Mouse (Mus musculus) lung, embryonic 16.5 days (tissue): ENCODE results near the gene Apol7c. TPM values are rescaled to one million over a fixed set of nuclear protein-coding genes. Genes with fewer than 3 reads are reported as not detected.
"Not testable (repeated sequence)": the region's sequence is repeated elsewhere in the genome, so short reads cannot be mapped to it uniquely, and the experiment has no call there.

Experiments used
- ATAC-seq: fragments of 200-750 bp; cut with Nextera tagmentation; 2 replicates; pipeline ENCODE4 v1.8.0; 2017; ENCODE audit warnings: low read depth, mild to moderate bottlenecking, moderate library complexity
- H3K27ac ChIP-seq: fragments of 300-500 bp; sonication (generic); 2 replicates; pipeline ENCODE4 v1.5.1; 2014; ENCODE audit warnings: mild to moderate bottlenecking, control low read depth, low read length
- H3K27me3 ChIP-seq: fragments of 300-500 bp; sonication (generic); 2 replicates; pipeline ENCODE4 v1.6.1; 2014; ENCODE audit warnings: low read depth, low read length, mixed read lengths; ENCODE audit not compliant: control insufficient read depth, insufficient read depth
- H3K36me3 ChIP-seq: fragments of 300-500 bp; sonication (generic); 2 replicates; pipeline ENCODE4 v1.6.1; 2014; ENCODE audit warnings: low read length; ENCODE audit not compliant: control insufficient read depth, insufficient read depth
- H3K4me1 ChIP-seq: fragments of 300-500 bp; sonication (generic); replicated peaks from 2 replicates; pipeline ENCODE4 v1.6.1; 2014; ENCODE audit warnings: low read length, mixed read lengths; ENCODE audit not compliant: control insufficient read depth, insufficient read depth
- H3K4me2 ChIP-seq: fragments of 300-500 bp; sonication (generic); 2 replicates; pipeline ENCODE4 v1.6.1; 2014; ENCODE audit warnings: low read depth, low read length, control low read depth
- H3K4me3 ChIP-seq: fragments of 300-500 bp; sonication (generic); 2 replicates; pipeline ENCODE4 v1.5.1; 2014; ENCODE audit warnings: mild to moderate bottlenecking, low read length, control low read depth
- H3K9ac ChIP-seq: fragments of 300-500 bp; sonication (generic); 2 replicates; pipeline ENCODE4 v1.6.1; 2014; ENCODE audit warnings: low read length, control low read depth
- H3K9me3 ChIP-seq: fragments of 300-500 bp; sonication (generic); 2 replicates; pipeline ENCODE4 v1.6.1; 2016; ENCODE audit warnings: low read length; ENCODE audit not compliant: control insufficient read depth
- WGBS: fragments of 180-500 bp; shearing (Covaris S2); extraction: QIAGEN DNeasy Blood & Tissue Kit; methylation state at CpG from one replicate; pipeline ENCODE4 v1.1.7; 2014; 5-methylcytosine and 5-hydroxymethylcytosine counted together
- polyA plus RNA-seq: library from polyadenylated mRNA; unstranded; fragments of >200 nt; fragmentation: Nextera tagmentation; extraction: Ambion mirVana; gene quantifications from 2 replicates; pipeline ENCODE4 v1.2.1, GENCODE M21; 2015

Apol7c gene
- not detected in 2 replicates for polyA plus RNA-seq

DNA sequence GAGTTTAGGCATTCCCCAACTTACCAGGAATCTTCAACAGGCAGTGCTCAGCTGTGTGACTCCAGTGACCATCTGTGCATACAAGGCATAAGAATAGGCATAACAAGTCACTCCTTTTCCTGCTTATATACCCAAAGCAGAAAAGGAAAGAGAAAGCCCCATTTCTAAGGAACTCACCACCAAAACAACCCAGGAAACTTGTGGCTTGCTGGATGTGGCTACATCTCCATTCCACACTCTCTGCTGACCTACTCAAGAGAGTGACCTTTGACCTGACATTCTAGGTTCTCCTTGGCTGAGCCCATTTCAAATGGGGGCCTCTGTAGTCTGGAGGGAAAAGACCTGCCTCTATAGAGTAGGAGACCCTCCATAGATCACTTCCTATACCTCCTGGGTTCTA lies at the start of gene Apol7c:
TSS of gene Apol7c (minus strand) at position 101 of the 400 bp plus-strand sequence.
- H3K9me3 ChIP-seq, result no peaks in the 10 kb centered on the region
- no peak within 1 kb of the TSS for H3K27ac ChIP-seq
- no peak within 1 kb of the TSS for H3K9ac ChIP-seq
- no peaks in the 10 kb centered on the region for H3K27me3 ChIP-seq
- no peaks in the 10 kb centered on the region for H3K4me1 ChIP-seq
- no peak within 1 kb of the TSS for H3K4me3 ChIP-seq
- no peaks in the 10 kb centered on the region for H3K36me3 ChIP-seq
- no peak for ATAC-seq
- H3K4me2 ChIP-seq, result no peak within 1 kb of the TSS

DNA sequence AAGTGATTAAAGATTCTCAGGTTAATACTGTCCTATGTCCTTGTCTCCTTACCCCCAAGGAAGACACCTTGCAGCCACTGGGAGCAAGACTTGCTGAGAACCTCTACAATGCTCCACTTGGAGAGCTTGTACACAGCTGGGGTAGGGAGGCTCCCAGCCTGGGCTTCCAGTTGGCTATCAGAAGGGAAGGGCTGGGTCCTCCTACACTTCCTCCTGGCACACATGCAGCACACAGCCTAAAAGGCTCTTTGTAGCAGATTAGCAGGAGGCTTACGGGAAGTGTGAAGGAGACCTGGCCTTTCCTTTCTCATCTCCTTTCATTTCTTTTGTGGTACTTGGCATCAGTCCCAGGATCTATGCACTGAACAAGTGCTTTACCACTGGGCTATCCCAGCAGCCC lies 48.6 kb upstream of the Apol7c start:
- H3K27ac ChIP-seq, result peak overlapping the region; percentile 46; the same call in 1 of the 2 replicates
- no peak overlapping the region for H3K4me3 ChIP-seq
- no peaks in the 10 kb centered on the region for H3K27me3 ChIP-seq
- H3K36me3 ChIP-seq, result no peaks in the 10 kb centered on the region
- peak; percentile 88 for ATAC-seq
- H3K4me2 ChIP-seq, result no peak overlapping the region
- 20% methylated on average over 1 of the region's 1 CpGs for WGBS
- H3K4me1 ChIP-seq, result no peaks in the 10 kb centered on the region
- H3K9me3 ChIP-seq, result 0 out of 2 replicates have a peak, but pooled peaks cover 3% of the 10 kb centered on the region
- no peak overlapping the region for H3K9ac ChIP-seq

DNA sequence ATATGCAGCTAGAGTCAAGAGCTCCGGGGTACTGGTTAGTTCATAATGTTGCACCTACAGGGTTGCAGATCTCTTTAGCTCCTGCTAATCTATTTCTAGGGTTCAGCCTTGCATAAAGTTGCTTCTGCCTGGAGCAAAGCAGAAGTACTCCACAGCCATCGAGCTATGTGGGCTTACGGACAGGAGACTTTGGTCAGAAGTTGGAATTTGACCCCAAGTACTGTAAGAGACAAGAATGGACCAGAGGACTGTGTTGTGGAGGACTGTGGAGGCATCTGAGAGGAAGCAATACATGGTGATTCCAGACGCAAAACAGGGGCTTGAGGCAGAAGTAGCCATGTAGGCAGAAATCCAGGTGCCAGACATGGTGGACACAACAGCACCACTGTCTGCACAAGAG lies 46.2 kb upstream of the Apol7c start:
- H3K27ac ChIP-seq, result no peak overlapping the region

DNA sequence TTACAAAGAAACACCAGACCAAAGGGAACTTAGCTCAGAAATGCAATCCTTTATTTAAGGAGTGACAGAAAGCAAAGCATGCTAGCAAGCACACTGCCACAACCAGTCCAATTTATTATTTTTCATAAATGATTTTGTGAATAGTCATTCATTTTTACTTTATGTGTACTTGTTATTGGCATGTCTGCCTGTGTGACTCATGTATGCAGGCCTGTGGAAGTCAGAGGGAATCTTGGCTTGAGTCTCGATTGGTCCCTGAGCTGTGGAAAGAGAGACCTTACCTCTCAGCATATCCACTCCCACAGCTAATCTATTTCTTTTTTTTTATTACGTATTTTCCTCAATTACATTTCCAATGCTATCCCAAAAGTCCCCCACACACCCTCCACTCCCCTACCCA lies 45.7 kb upstream of the Apol7c start:
- H3K4me3 ChIP-seq, result no peak overlapping the region
- WGBS, result 92% methylated on average over 2 of the region's 2 CpGs
- no peaks in the 10 kb centered on the region for H3K4me1 ChIP-seq
- ATAC-seq, result no peak
- H3K27ac ChIP-seq, result no peak overlapping the region
- no peaks in the 10 kb centered on the region for H3K27me3 ChIP-seq
- 0 out of 2 replicates have a peak, but pooled peaks cover 3% of the 10 kb centered on the region for H3K9me3 ChIP-seq
- H3K4me2 ChIP-seq, result no peak overlapping the region
- H3K9ac ChIP-seq, result no peak overlapping the region
- H3K36me3 ChIP-seq, result no peaks in the 10 kb centered on the region

More for the DNA sequence above, 46.2 kb upstream of the Apol7c start:
- no peak overlapping the region for H3K4me2 ChIP-seq
- H3K4me1 ChIP-seq, result no peaks in the 10 kb centered on the region
- ATAC-seq, result no peak
- no peaks in the 10 kb centered on the region for H3K27me3 ChIP-seq
- WGBS, result 80% methylated on average over 4 of the region's 4 CpGs
- no peaks in the 10 kb centered on the region for H3K36me3 ChIP-seq
- 0 out of 2 replicates have a peak, but pooled peaks cover 3% of the 10 kb centered on the region for H3K9me3 ChIP-seq
- no peak overlapping the region for H3K4me3 ChIP-seq
- no peak overlapping the region for H3K9ac ChIP-seq

DNA sequence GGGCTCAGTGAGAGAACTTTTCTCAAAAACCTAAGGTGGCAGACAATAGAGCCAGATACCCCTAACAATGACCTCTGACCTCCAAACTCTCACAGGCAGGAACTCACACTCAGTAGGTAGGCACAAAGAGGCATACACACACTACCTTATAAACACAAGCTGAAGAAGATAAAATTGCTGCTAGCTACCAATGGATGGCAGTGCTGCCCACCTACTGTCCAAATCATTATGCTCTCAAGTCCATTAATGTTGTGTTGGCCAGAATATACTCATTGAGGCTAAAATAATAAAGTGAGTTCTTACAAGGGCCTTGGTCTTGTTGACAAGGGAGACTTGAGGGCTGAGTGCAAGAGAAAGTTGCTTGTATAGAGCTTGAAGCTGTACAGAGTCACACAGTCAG lies 30.1 kb upstream of the Apol7c start:
- no peak for ATAC-seq
- H3K4me1 ChIP-seq, result no peaks in the 10 kb centered on the region
- H3K27me3 ChIP-seq, result no peaks in the 10 kb centered on the region
- no peak overlapping the region for H3K4me2 ChIP-seq
- H3K4me3 ChIP-seq, result no peak overlapping the region
- no peaks in the 10 kb centered on the region for H3K36me3 ChIP-seq
- H3K9ac ChIP-seq, result no peak overlapping the region
- no peaks in the 10 kb centered on the region for H3K9me3 ChIP-seq
- H3K27ac ChIP-seq, result no peak overlapping the region

DNA sequence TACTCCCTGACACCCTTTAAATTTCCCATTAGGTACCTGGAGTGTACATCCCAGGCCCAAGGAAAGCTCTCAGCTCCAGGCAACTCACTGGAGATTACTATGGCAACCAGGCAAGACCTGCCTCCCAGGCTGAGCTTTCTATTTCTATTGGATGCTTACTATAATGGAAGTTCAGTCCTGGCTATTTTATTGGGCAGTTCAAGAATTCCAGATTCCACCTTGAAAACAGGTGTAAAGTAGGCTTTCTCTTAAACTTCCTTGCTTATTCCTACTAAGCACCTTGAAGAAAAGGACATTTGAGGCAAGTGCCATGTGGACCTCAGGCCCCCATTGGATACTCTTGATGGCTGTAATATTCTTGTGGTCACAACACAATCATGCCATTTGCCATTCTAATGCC lies 28.7 kb upstream of the Apol7c start, which contains the start of gene 1700025B11Rik:
TSS of gene 1700025B11Rik (minus strand) at position 101 of the 400 bp plus-strand sequence.
- Histone ChIP-seq H3K9me3 (no peaks in the 10 kb centered on the region), H3K27me3 (no peaks in the 10 kb centered on the region), H3K9ac (no peak within 1 kb of the TSS), H3K4me3 (no peak within 1 kb of the TSS), H3K36me3 (no peaks in the 10 kb centered on the region), H3K4me2 (no peak within 1 kb of the TSS), H3K4me1 (no peaks in the 10 kb centered on the region), H3K27ac (no peak within 1 kb of the TSS)
- no peak for ATAC-seq

DNA sequence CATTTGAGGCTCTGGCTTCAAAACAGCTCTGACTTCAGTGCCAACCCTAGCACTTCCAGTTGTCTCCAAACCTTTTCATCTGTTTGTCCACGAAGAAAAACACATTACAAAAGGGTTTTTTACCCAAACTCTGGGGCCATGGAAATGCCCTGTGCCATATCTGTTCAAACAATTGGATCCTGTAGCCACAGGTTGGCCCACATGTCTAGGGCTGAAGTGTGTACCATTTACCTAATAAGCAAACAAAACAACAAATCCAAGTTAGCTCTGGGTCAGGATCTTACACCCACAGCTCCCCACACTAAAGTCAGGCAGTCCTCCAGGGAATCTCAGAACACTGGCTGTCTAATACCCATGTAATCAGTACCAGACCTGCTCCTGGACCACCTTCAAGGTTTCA lies 6.1 kb upstream of the Apol7c start:
- ATAC-seq, H3K36me3 ChIP-seq, H3K27ac ChIP-seq, H3K9ac ChIP-seq, H3K9me3 ChIP-seq, H3K4me1 ChIP-seq, H3K4me2 ChIP-seq, H3K4me3 ChIP-seq, H3K27me3 ChIP-seq: not testable (repeated sequence)
- 22% methylated on average over 1 of the region's 1 CpGs for WGBS

DNA sequence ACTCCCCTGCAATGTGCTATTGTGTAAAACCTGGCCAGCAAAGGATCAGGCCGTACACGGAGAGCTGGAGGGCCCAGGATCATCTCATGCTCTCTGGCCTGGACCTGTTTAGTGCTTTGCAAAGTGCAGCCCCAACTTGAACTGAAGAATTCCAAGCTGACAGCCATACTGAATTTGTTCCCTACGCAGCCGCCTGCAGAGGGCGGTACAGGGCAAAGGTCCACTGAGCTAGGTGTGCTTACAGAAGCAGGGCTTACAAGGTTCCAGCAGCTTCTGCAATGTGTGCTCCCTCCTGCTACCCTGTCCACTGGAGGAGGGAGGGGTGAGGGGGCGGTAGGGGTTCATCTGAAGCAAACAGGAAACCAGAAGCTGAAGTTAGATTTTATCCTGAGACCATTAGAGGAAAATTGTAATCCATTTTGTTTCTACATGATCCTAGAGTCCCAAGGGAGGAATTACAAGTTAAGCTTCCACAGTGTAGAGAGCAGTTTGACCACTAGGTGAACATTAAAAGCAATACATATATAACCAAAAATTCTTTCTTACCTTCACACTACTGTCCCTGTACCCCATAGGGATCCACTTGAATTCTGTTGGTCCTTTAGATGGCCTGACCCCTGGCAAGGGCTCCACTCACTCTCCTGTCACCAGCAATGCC lies 9.8 kb downstream of the Apol7c start:
- H3K27me3 ChIP-seq, H3K36me3 ChIP-seq, H3K4me1 ChIP-seq, H3K9me3 ChIP-seq, H3K4me2 ChIP-seq, H3K4me3 ChIP-seq, H3K9ac ChIP-seq, H3K27ac ChIP-seq: not testable (repeated sequence)
- peak; percentile 23; the same call in 1 of the 2 replicates for ATAC-seq
- WGBS, result 18% methylated on average over 6 of the region's 6 CpGs

DNA sequence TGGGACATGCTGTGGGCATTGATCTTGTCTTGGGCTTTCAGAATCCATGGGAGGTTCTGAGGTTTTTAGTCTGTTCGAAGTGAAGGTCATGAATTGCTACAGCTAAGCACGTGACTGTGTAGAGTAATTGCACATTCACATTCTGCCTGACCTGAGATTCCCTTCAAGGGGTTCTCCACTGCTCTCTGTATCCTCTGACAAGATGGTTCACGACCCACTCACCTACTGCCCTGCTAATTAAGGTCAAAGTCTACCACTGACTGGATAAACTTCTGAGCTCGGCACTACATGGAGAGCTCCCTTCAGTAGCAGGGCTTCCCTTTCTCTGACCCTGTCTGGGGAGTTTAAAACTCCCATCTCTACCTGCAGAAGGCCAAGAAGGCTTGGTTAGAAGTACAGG lies 12.5 kb downstream of the Apol7c start:
- H3K36me3 ChIP-seq, H3K4me2 ChIP-seq, H3K4me1 ChIP-seq, H3K4me3 ChIP-seq, H3K9me3 ChIP-seq, H3K27ac ChIP-seq, ATAC-seq, H3K9ac ChIP-seq, H3K27me3 ChIP-seq: not testable (repeated sequence)
- 52% methylated on average over 4 of the region's 4 CpGs for WGBS

DNA sequence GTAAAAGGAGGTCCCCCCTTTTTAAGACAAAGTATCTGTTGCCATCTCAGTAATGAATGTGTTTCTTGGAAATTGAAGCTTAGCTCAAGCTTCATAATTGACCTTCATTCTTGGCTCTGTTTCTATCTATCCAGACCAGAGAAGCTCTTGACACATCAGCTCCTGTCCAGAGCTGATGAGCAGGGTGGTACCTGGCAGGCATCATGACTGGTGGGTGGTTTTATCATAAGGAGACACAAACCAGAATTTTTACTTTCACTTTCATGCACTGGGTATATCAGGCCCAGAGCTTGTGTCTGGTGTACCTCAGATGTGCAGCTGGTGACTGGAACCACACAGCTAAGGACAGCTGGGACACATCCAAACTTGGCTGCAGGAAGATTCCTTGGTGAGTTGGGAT lies 25.1 kb downstream of the Apol7c start, which contains the start of gene Apol11a:
TSS of gene Apol11a (plus strand) at position 306 of the 400 bp plus-strand sequence.
- H3K4me3 ChIP-seq, H3K9me3 ChIP-seq, H3K9ac ChIP-seq, H3K4me1 ChIP-seq, ATAC-seq, H3K27me3 ChIP-seq, H3K36me3 ChIP-seq, H3K27ac ChIP-seq, H3K4me2 ChIP-seq: not testable (repeated sequence)
